Mouse (Mus musculus) myocyte (in vitro differentiated cells): Measurements from ENCODE around the gene Map1s.

ENCODE experiments used
- E2F4 ChIP-seq: IDR thresholded peaks from one replicate; pipeline ENCODE4 v1.6.1; 2011; ENCODE audit warnings: mild to moderate bottlenecking, control low read depth, moderate library complexity; ENCODE audit not compliant: insufficient read depth
- MAX ChIP-seq: IDR thresholded peaks from one replicate; pipeline ENCODE4 v1.6.1; 2011; ENCODE audit warnings: low read depth, mild to moderate bottlenecking, control low read depth
- POLR2A ChIP-seq: IDR thresholded peaks from one replicate; pipeline ENCODE4 v1.6.1; 2011; ENCODE audit warnings: low read depth, mild to moderate bottlenecking, control low read depth, moderate library complexity; ENCODE audit not compliant: insufficient read length
- POLR2AphosphoS2 ChIP-seq: IDR thresholded peaks from one replicate; pipeline ENCODE4 v1.6.1; 2011; ENCODE audit warnings: low read depth, control low read depth; ENCODE audit not compliant: insufficient read length

DNA sequence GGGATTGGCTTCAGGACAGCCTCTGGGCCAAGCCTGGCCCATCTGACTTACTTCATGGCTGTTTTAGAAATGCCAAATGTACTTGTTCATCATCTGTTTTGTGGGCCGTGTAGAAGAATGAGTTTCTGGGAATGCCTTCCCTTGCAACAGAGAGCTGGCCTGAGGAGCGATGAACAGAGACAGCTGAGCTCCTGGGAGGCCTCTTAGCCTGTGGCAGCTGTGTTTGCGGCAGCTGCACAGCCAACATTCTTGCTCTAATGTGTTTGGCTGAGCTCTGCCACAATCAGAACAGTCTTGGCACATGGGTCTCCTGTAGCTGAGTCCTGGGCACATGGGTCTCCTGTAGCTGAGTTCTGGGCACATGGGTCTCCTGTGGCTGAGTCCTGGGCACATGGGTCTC is 22.4 kb downstream of the Map1s start:
- TF ChIP-seq POLR2AphosphoS2 = no peak
- no peak for TF ChIP-seq POLR2A
- TF ChIP-seq E2F4 = no peak
- no peak for TF ChIP-seq MAX
